Mouse (Mus musculus): Measurements from ENCODE around the gene Mcemp1. TPM values are rescaled to one million over a fixed set of nuclear protein-coding genes. Genes with fewer than 3 reads are reported as not detected.

Gene Mcemp1
- total RNA-seq, 1 experiment: 0.22 TPM

GRCm38 (mm10) chr8:3626971-3627370 lies 38.6 kb upstream of the Mcemp1 start:
- no peak for DNase-seq (ENCODE audit: low read depth, low spot score)
- Histone ChIP-seq H3K4me3 (ENCODE audit: insufficient read depth in 1 of 2, low read depth in 1 of 2, low read length in 2 of 2, poor library complexity in 1 of 2, severe bottlenecking in 1 of 2) (no peak overlapping the region), H3K36me3 (ENCODE audit: control insufficient read depth, insufficient read depth, low read length, poor library complexity, severe bottlenecking) (no peaks in the 10 kb centered on the region), H3K9ac (ENCODE audit: insufficient read depth, low read depth, low read length, poor library complexity, severe bottlenecking) (no peak overlapping the region), H3K4me1 (ENCODE audit: control insufficient read depth in 2 of 2, insufficient read depth in 2 of 2, low read length in 2 of 2, poor library complexity in 1 of 2) (0 out of 4 replicates have a peak, but pooled peaks cover 0 to 2% of the 10 kb centered on the region in 2 experiments), H3K27ac (ENCODE audit: insufficient read depth, low read depth, low read length, poor library complexity, severe bottlenecking) (no peak overlapping the region), H3K9me3 (ENCODE audit: control insufficient read depth, insufficient read depth, low read depth, low read length) (no peaks in the 10 kb centered on the region)
- TF ChIP-seq ZNF384 (IDR thresholded peaks at IDR 0.05; ENCODE audit: low read depth, low read length) (no peak), MAFK (IDR thresholded peaks at IDR 0.05; ENCODE audit: insufficient read depth, low read depth, low read length) (no peak), HCFC1 (IDR thresholded peaks at IDR 0.05; ENCODE audit: borderline replicate concordance, insufficient read depth, low read length) (no peak), CHD2 (IDR thresholded peaks at IDR 0.05; ENCODE audit: low read depth, low read length) (no peak), ZC3H11A (IDR thresholded peaks at IDR 0.05; ENCODE audit: borderline replicate concordance, low read depth, low read length) (no peak)
- in situ Hi-C loops (cut with MboI; ENCODE audit: low sequenced_read_pairs in 2 of 2, unreplicated experiment in 2 of 2): no loop called here

- no peak for DNase-seq (ENCODE audit: low read depth, low spot score)
- no peak overlapping the region for H3K9ac ChIP-seq (ENCODE audit: insufficient read depth, low read depth, low read length, poor library complexity, severe bottlenecking)
- no peak overlapping the region for H3K4me3 ChIP-seq (ENCODE audit: insufficient read depth in 1 of 2, low read depth in 1 of 2, low read length in 2 of 2, poor library complexity in 1 of 2, severe bottlenecking in 1 of 2)
- TF ChIP-seq CHD2 (IDR thresholded peaks at IDR 0.05; ENCODE audit: low read depth, low read length): no peak
- TF ChIP-seq MAFK (IDR thresholded peaks at IDR 0.05; ENCODE audit: insufficient read depth, low read depth, low read length): no peak
- TF ChIP-seq HCFC1 (IDR thresholded peaks at IDR 0.05; ENCODE audit: borderline replicate concordance, insufficient read depth, low read length): no peak
- no peak for TF ChIP-seq ZNF384 (IDR thresholded peaks at IDR 0.05; ENCODE audit: low read depth, low read length)
- no peak for TF ChIP-seq ZC3H11A (IDR thresholded peaks at IDR 0.05; ENCODE audit: borderline replicate concordance, low read depth, low read length)
- H3K4me1 ChIP-seq (ENCODE audit: control insufficient read depth in 2 of 2, insufficient read depth in 2 of 2, low read length in 2 of 2, poor library complexity in 1 of 2): no peaks in the 10 kb centered on the region
- H3K9me3 ChIP-seq (ENCODE audit: control insufficient read depth, insufficient read depth, low read depth, low read length): no peaks in the 10 kb centered on the region
- in situ Hi-C loops (cut with MboI; ENCODE audit: low sequenced_read_pairs in 2 of 2, unreplicated experiment in 2 of 2): no loop called here
- H3K36me3 ChIP-seq (ENCODE audit: control insufficient read depth, insufficient read depth, low read length, poor library complexity, severe bottlenecking): no peaks in the 10 kb centered on the region
- H3K27ac ChIP-seq (ENCODE audit: insufficient read depth, low read depth, low read length, poor library complexity, severe bottlenecking): no peak overlapping the region
These were observed 37.5 kb upstream of the Mcemp1 start for GRCm38 (mm10) chr8:3628014-3628413.

GRCm38 (mm10) chr8:3630647-3631477 lies 34.7 kb upstream of the Mcemp1 start, which contains the start of gene Stxbp2:
Stxbp2 (plus strand) TSS chr8:3630955.
- Histone ChIP-seq H3K27ac (ENCODE audit: insufficient read depth, low read depth, low read length, poor library complexity, severe bottlenecking) (no peak within 1 kb of the TSS), H3K36me3 (ENCODE audit: control insufficient read depth, insufficient read depth, low read length, poor library complexity, severe bottlenecking) (peaks cover 17% of the 10 kb centered on the region; the same call in 1 of the 2 replicates), H3K4me3 (ENCODE audit: insufficient read depth in 1 of 2, low read depth in 1 of 2, low read length in 2 of 2, poor library complexity in 1 of 2, severe bottlenecking in 1 of 2) (peak within 1 kb of the TSS; percentile 75 to 99), H3K9ac (ENCODE audit: insufficient read depth, low read depth, low read length, poor library complexity, severe bottlenecking) (peak within 1 kb of the TSS; percentile 74), H3K9me3 (ENCODE audit: control insufficient read depth, insufficient read depth, low read depth, low read length) (no peaks in the 10 kb centered on the region), H3K4me1 (ENCODE audit: control insufficient read depth in 2 of 2, insufficient read depth in 2 of 2, low read length in 2 of 2, poor library complexity in 1 of 2) (no peaks in the 10 kb centered on the region)
- in situ Hi-C loops (cut with MboI; ENCODE audit: low sequenced_read_pairs in 2 of 2, unreplicated experiment in 2 of 2): no loop called here
- DNase-seq (ENCODE audit: low read depth, low spot score): peak; percentile 67
- TF ChIP-seq CHD2 (IDR thresholded peaks at IDR 0.05; ENCODE audit: low read depth, low read length) (no peak), ZC3H11A (IDR thresholded peaks at IDR 0.05; ENCODE audit: borderline replicate concordance, low read depth, low read length) (peak; percentile 6; the same call in 1 of the 2 replicates)

GRCm38 (mm10) chr8:3631478-3631875 lies 34.1 kb upstream of the Mcemp1 start:
- no peak overlapping the region for H3K27ac ChIP-seq (ENCODE audit: insufficient read depth, low read depth, low read length, poor library complexity, severe bottlenecking)
- no peaks in the 10 kb centered on the region for H3K9me3 ChIP-seq (ENCODE audit: control insufficient read depth, insufficient read depth, low read depth, low read length)
- peak overlapping the region; percentile 75 to 99 for H3K4me3 ChIP-seq (ENCODE audit: insufficient read depth in 1 of 2, low read depth in 1 of 2, low read length in 2 of 2, poor library complexity in 1 of 2, severe bottlenecking in 1 of 2)
- DNase-seq (ENCODE audit: low read depth, low spot score): no peak
- H3K36me3 ChIP-seq (ENCODE audit: control insufficient read depth, insufficient read depth, low read length, poor library complexity, severe bottlenecking): peaks cover 22% of the 10 kb centered on the region; the same call in 1 of the 2 replicates
- peak overlapping the region; percentile 74 for H3K9ac ChIP-seq (ENCODE audit: insufficient read depth, low read depth, low read length, poor library complexity, severe bottlenecking)
- in situ Hi-C loops (cut with MboI; ENCODE audit: low sequenced_read_pairs in 2 of 2, unreplicated experiment in 2 of 2): no loop called here
- no peak for TF ChIP-seq ZNF384 (IDR thresholded peaks at IDR 0.05; ENCODE audit: low read depth, low read length)
- no peak for TF ChIP-seq ZC3H11A (IDR thresholded peaks at IDR 0.05; ENCODE audit: borderline replicate concordance, low read depth, low read length)
- no peak for TF ChIP-seq MAFK (IDR thresholded peaks at IDR 0.05; ENCODE audit: insufficient read depth, low read depth, low read length)
- TF ChIP-seq HCFC1 (IDR thresholded peaks at IDR 0.05; ENCODE audit: borderline replicate concordance, insufficient read depth, low read length): no peak
- TF ChIP-seq CHD2 (IDR thresholded peaks at IDR 0.05; ENCODE audit: low read depth, low read length): no peak
- no peaks in the 10 kb centered on the region for H3K4me1 ChIP-seq (ENCODE audit: control insufficient read depth in 2 of 2, insufficient read depth in 2 of 2, low read length in 2 of 2, poor library complexity in 1 of 2)

Data from ES-E14 (cell line).